Mouse (Mus musculus): ENCODE measurements around the gene Rab35. TPM values are rescaled to one million over a fixed set of nuclear protein-coding genes. Genes with fewer than 3 reads are reported as not detected.
A peak's percentile ranks its signal among the peaks of the same experiment; 100 is the strongest.

Gene Rab35
- total RNA-seq, 2 experiments from 2014 or later: 45.7 to 46.6 TPM

- DNase-seq: no peak
Measured at GRCm38 (mm10) chr5:115649699-115650098, 18.0 kb downstream of the Rab35 start.

DNA sequence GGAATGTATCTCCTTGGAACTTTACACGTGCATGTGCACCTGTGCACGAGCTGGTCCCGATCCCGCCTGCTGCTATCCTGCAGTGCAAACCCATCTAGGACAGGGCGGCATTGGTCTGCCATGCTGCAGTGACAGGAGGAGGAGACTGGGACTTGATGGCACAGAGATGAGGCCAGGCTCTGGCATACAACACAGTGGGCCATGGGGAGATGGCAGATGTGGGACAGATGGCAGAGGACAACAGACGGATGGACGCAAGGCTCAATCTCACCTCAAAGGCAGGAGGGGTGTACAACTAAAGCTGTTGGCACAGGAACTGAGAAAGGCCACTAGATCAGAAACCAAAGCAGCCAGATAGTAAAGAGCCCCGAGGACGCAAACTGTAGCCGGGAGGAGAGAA is 19.2 kb downstream of the Rab35 start:
- DNase-seq: no peak

DNA sequence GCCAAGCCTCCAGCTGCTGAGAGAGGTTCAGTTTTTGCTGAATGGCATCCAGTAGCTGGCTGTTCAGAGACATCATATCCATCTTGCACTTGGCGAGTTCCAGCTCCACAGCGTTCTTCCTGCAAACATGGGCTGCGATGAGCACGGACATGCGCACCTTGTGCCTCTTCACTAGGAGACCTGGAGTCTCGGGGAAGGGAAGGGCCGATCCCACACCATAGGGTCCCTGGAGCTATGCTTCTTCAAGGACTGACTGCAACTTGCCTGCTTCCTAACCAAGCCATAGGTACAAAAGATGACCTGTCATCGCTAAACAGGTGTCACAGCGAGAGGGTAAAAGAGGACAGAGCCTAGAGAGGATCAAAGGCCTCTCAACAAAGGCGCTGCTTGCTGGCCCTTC is 20.1 kb downstream of the Rab35 start:
- no peak for DNase-seq

DNA sequence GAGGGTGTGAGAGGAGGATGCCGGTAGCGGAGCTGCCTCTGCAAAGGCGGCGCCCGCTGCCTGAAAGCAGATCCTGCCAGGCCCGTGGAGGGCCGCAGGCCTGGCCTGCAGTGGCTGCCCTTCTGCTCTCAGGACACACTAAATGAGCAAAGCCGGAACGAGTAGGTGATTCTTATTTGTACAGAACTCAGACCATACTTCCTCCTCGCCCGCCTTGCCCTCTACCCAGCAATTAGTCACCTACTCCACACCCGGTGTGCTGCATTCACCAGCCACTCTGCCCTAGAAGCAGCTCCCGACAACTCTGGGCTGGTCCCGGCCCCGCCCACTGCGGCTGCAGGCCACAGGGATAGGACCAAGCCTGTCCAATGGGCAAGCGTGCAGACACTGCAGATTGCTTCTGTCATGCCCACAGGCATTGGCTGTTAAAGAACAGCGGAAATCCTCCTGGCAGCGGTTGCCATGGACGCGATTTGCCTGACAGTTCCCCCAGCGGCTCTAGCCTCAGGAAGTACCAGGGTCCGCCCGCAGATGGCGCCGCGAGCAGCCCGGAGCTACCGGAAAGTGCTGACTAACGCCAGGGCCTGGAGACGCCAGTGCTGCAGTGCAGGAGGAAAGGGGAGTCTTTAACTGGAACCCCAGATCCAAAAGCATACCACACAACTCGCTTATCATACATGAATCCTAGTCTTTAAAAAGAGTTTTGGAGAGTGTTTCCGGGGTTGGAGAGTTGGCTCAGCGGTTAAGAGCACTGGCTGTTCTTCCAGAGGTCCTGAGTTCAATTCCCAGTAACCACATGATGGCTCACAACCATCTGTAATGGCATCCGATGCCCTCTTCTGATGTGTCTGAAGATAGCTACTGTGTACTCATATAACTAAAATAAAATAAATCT is 21.2 kb downstream of the Rab35 start:
- peak; percentile 100 for DNase-seq

- no peak for DNase-seq
Measured at GRCm38 (mm10) chr5:115653776-115654175, 22.1 kb downstream of the Rab35 start.

- DNase-seq: no peak
Measured at GRCm38 (mm10) chr5:115656677-115657076, 25.0 kb downstream of the Rab35 start.

- DNase-seq: no peak
Measured at GRCm38 (mm10) chr5:115657234-115657633, 25.5 kb downstream of the Rab35 start.

DNA sequence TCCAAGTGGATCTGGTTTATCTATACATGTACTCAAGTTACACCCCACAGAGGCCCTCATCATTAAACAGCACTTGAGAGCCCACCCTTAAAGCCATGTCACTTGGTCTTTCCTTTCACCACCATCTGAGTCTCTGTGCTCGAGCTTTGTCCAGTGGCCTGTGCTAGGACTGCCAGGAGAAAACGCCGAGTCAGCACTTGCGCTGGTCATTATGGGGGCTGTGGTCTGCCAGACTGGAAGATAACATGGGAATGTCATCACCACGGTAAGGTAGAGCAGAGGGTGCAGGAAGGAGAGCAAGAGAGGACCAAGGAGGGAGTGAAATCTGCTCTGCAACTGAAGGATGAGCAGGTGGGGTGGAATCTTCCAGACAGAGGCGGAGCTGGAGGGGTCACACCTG is 26.6 kb downstream of the Rab35 start:
- no peak for DNase-seq

DNA sequence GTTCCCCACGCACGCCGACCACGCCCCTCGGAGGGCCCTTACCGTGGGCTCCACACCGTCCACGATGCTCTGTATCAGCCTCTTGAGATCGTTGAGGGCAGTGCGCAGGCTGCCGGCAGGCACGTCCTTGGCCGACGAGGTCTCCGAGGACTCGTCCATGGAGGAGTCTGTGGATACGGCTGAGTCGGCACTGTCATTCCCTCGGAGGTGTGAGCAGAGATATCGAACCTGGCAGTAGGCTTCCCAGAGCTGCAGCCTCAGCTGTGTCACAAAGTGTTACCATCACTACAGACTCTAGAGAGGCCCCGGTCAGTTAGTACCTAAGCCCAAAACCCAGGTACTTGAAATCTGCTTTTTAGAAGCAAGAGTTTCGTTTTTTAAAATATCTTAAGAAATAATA is 30.9 kb downstream of the Rab35 start:
- no peak for DNase-seq

GRCm38 (mm10) chr5:115666366-115667065 is 34.8 kb downstream of the Rab35 start:
- DNase-seq: no peak

GRCm38 (mm10) chr5:115667210-115667609 is 35.5 kb downstream of the Rab35 start:
- DNase-seq: no peak

GRCm38 (mm10) chr5:115667894-115668293 is 36.2 kb downstream of the Rab35 start:
- no peak for DNase-seq

GRCm38 (mm10) chr5:115668986-115669385 is 37.3 kb downstream of the Rab35 start:
- DNase-seq: no peak

DNA sequence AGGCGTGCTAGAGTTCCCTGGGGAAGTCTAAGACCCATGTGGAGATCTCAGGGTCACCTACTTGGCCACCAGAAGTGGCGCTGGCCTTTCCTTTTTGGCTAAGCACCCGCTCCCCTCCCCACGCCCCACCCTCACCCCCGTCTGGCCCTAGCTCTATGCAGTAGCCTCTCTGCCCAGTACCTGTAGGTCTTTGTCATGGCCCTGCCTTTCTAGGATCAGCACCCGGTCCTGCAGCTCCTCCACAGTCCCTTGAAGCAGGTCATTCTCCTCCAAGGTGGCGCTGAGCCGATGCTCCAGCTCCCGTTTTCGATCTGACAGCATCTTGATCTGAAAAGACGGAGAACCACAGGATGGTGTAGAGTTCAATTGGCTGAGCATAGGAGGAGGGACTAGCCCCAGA is 38.3 kb downstream of the Rab35 start:
- no peak for DNase-seq

- no peak for DNase-seq
Measured at GRCm38 (mm10) chr5:115670406-115670805, 38.7 kb downstream of the Rab35 start.

GRCm38 (mm10) chr5:115671846-115672245 is 40.1 kb downstream of the Rab35 start:
- no peak for DNase-seq

GRCm38 (mm10) chr5:115685126-115685525 is 53.4 kb downstream of the Rab35 start:
- no peak for DNase-seq

DNA sequence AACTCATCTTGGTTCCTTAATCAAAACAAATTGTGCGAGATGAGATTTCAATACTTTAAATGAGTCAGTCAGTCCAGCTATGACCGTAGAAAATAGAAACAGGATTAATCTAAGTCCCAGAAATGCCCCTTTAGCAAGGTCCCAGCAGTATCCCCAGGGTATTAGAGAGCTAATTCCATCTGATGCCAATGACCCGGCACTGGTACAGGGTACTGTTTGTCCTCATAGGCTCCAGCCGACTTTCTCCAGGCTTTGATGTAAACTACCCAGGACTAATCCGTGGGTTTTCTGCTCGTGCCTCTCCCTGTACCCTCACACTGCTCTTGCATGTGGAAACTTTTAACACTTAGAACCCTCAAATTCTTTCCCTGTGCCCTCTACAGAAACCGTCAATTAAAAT is 55.0 kb downstream of the Rab35 start:
- no peak for DNase-seq

GRCm38 (mm10) chr5:115693271-115693670 is 61.6 kb downstream of the Rab35 start:
- DNase-seq: no peak

- no peak for DNase-seq
Measured at GRCm38 (mm10) chr5:115695191-115695770, 63.6 kb downstream of the Rab35 start.

- DNase-seq: no peak
Measured at GRCm38 (mm10) chr5:115696811-115697210, 65.1 kb downstream of the Rab35 start.

All from heart, adult 18-20 months (tissue).